Mouse (Mus musculus) cortical plate, adult 2 months (tissue): ENCODE data around the gene Vmn2r114.

ENCODE experiments used
- CTCF ChIP-seq: fragments of 200-500 bp; IDR thresholded peaks from 2 replicates; pipeline ENCODE4 v1.5.1; 2011; ENCODE audit warnings: mild to moderate bottlenecking, control low read depth, low read length; ENCODE audit not compliant: insufficient read depth; ENCODE audit errors: extremely low read depth
- POLR2A ChIP-seq: fragments of 200-500 bp; IDR thresholded peaks from 2 replicates; pipeline ENCODE4 v1.6.1; 2011; ENCODE audit warnings: mild to moderate bottlenecking, low read length, control low read depth; ENCODE audit not compliant: insufficient read depth; ENCODE audit errors: extremely low read depth

- TF ChIP-seq POLR2A (no peak), CTCF (no peak)
Measured at GRCm38 (mm10) chr17:23330657-23331056, 18.3 kb upstream of the Vmn2r114 start.
